8 mouse cellular contexts compared by ENCODE assay signal in genomic region chr3:22190498-22190897, GRCm38 (mm10).
DNase-seq lines count a peak whose midpoint lies in the region; ATAC-seq and TF ChIP-seq lines count a peak whose summit lies in the region.

No protein-coding gene starts in this region.

- H3K4me1 ChIP-seq in kidney, adult 2 months (ENCODE audit: control insufficient read depth, insufficient read depth, low read length), result no peaks in the 10 kb centered on the region
- H3K4me1 ChIP-seq in midbrain, embryonic 13.5 days (replicated peaks), result no peaks in the 10 kb centered on the region

- no peaks in the 10 kb centered on the region for H3K27me3 ChIP-seq in kidney, adult 2 months (replicated peaks; ENCODE audit: control insufficient read depth, insufficient read depth, low read length)
- H3K27me3 ChIP-seq in midbrain, embryonic 13.5 days, result no peaks in the 10 kb centered on the region

- no peaks in the 10 kb centered on the region for H3K9me3 ChIP-seq in midbrain, embryonic 13.5 days

- no peak overlapping the region for H3K27ac ChIP-seq in kidney, adult 2 months (ENCODE audit: insufficient read depth, low read depth, low read length)
- no peak overlapping the region for H3K27ac ChIP-seq in midbrain, embryonic 13.5 days

- ATAC-seq in granulocyte monocyte progenitor cell, adult 5-6 weeks (replicated peaks; ENCODE audit: poor library complexity, severe bottlenecking), result peak; percentile 78
- ATAC-seq in midbrain, embryonic 13.5 days, result peak; percentile 65; the same call in 1 of the 2 replicates

- TF ChIP-seq CTCF in kidney, adult 2 months (conservative IDR thresholded peaks at IDR 0.05; ENCODE audit: insufficient read depth, insufficient read length, low read depth, low read length), result no peak

- H3K36me3 ChIP-seq in kidney, adult 2 months (ENCODE audit: control insufficient read depth, insufficient read depth, low read length), result peaks cover 11% of the 10 kb centered on the region
- peaks cover 30% of the 10 kb centered on the region for H3K36me3 ChIP-seq in midbrain, embryonic 13.5 days

- peak; percentile 27 for DNase-seq in kidney, adult 2 months
- DNase-seq in kidney, adult 11 months, result no peak
- peak; percentile 73 for DNase-seq in CD4-positive, CD25-positive, alpha-beta regulatory T cell, adult 2 months (ENCODE audit: low read depth, low spot score)
- peak; percentile 38 for DNase-seq in T-cell, adult 2 months (ENCODE audit: low spot score)
- no peak for DNase-seq in testis, postnatal 10 days (ENCODE audit: low spot score)
- no peak for DNase-seq in adrenal gland, adult 8-10 months

- TF ChIP-seq POLR2A in kidney, adult 2 months (IDR thresholded peaks at IDR 0.05; ENCODE audit: low read depth, low read length), result no peak

- H3K4me2 ChIP-seq in midbrain, embryonic 13.5 days (replicated peaks), result no peak overlapping the region

- H3K4me3 ChIP-seq in kidney, adult 2 months (ENCODE audit: insufficient read depth, low read depth, low read length), result no peak overlapping the region
- no peak overlapping the region for H3K4me3 ChIP-seq in midbrain, embryonic 13.5 days (replicated peaks)

- no peak overlapping the region for H3K9ac ChIP-seq in midbrain, embryonic 13.5 days (replicated peaks)

Comparison
In these comparisons a context has a peak if more than half of its experiments do, and no peak if none do; other contexts are left out.
1. DNase-seq: peak in kidney, adult 2 months (single experiment), CD4-positive, CD25-positive, alpha-beta regulatory T cell, adult 2 months (single experiment) and T-cell, adult 2 months (single experiment); none in kidney, adult 11 months (single experiment), testis, postnatal 10 days (single experiment) and adrenal gland, adult 8-10 months (single experiment).